Mouse (Mus musculus) kidney, adult 2 months (tissue): ENCODE measurements around the gene Abcb11.

Experiments used
- CTCF ChIP-seq: fragments of 200-500 bp; conservative IDR thresholded peaks from 2 replicates; pipeline ENCODE4 v1.5.1; 2011; ENCODE audit warnings: low read depth, mild to moderate bottlenecking, control low read depth, low read length, moderate library complexity, mixed read lengths; ENCODE audit not compliant: insufficient read depth, insufficient read length
- POLR2A ChIP-seq: fragments of 200-500 bp; IDR thresholded peaks from one replicate; pipeline ENCODE4 v1.6.1; 2011; ENCODE audit warnings: low read depth, low read length, control low read depth

GRCm38 (mm10) chr2:69294508-69294907 lies 47.9 kb downstream of the Abcb11 start:
- TF ChIP-seq CTCF = no peak
- no peak for TF ChIP-seq POLR2A
